24 mouse cellular contexts compared by ENCODE assay signal in the genomic region with DNA sequence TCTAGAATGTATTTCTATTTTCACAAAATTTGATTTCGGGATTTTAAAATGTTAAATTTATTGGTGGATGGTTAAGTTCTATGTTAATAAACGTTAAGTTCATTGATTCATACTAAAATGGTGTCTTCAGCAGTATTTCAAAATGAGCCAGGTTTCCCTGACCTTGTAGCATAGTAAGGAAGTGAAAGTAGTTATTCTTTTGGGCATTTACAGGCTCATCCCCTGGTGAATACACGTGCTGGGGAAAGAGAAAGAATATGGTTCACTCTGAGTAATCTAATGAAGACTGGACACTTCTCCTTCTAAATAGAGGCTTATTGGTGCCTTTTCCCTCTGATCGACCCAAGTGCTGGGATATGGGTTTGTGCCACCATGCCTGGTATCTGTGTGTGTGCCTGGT.
DNase-seq lines count a peak whose midpoint lies in the region; ATAC-seq and TF ChIP-seq lines count a peak whose summit lies in the region.
"Had no signal": no experiment of that assay in that cellular context is flagged by ENCODE, and none has a peak within 500 bp of the region (broad histone marks: within the 10 kb centered on the region; RNA-seq: fewer than 3 reads in every experiment).

No protein-coding gene starts in this region.

- ATAC-seq in G1E (ENCODE audit: extremely low read depth, insufficient number of reproducible peaks, low FRiP score, poor library complexity, severe bottlenecking), result peak; percentile 40
- ATAC-seq in granulocyte monocyte progenitor cell, adult 5-6 weeks (replicated peaks; ENCODE audit: poor library complexity, severe bottlenecking), result peak; percentile 86
- peak; percentile 74 for ATAC-seq in megakaryocyte progenitor cell, adult 5-6 weeks (replicated peaks; ENCODE audit: poor library complexity)
- ATAC-seq: activated CD4-positive, CD25-positive, alpha-beta regulatory T cell, adult 4 months; CD4-positive, CD25-positive, alpha-beta regulatory T cell, adult 4 months; forebrain, embryonic 13.5 days; forebrain, embryonic 15.5 days; forebrain, postnatal 0 days; Patski had no signal

- no peaks in the 10 kb centered on the region; the same call in 1 of the 2 replicates for H3K9me3 ChIP-seq in G1E (replicated peaks)
- H3K9me3 ChIP-seq: embryonic facial prominence, embryonic 10.5 days; embryonic facial prominence, embryonic 12.5 days; forebrain, embryonic 13.5 days; forebrain, embryonic 15.5 days had no signal

- no peak overlapping the region for H3K4me3 ChIP-seq in G1E (ENCODE audit: low read depth, low read length)
- H3K4me3 ChIP-seq: embryonic facial prominence, embryonic 10.5 days; embryonic facial prominence, embryonic 12.5 days; forebrain, embryonic 13.5 days; forebrain, embryonic 15.5 days had no signal

- no peak for DNase-seq in G1E (ENCODE audit: low spot score)
- no peak for DNase-seq in lung, postnatal 4 days
- DNase-seq in lung, postnatal 36 days, result no peak
- no peak for DNase-seq in kidney, adult 8-10 months
- DNase-seq: adrenal gland, adult 8-10 months; adrenal gland, postnatal 14 days; adrenal gland, postnatal 36 days; B cell, adult 2 months; cerebellum, adult 11-12 months; cerebellum, adult 2 months; cerebellum, adult 9-10 months; cerebellum, postnatal 10 days; cerebellum, postnatal 25 days; forebrain, postnatal 0 days had no signal

- no peaks in the 10 kb centered on the region for H3K36me3 ChIP-seq in G1E (replicated peaks)
- H3K36me3 ChIP-seq: embryonic facial prominence, embryonic 10.5 days; embryonic facial prominence, embryonic 12.5 days; forebrain, embryonic 15.5 days had no signal

- H3K27me3 ChIP-seq in G1E (ENCODE audit: insufficient read depth, low read length), result no peaks in the 10 kb centered on the region
- H3K27me3 ChIP-seq: CH12.LX; embryonic facial prominence, embryonic 12.5 days; forebrain, embryonic 13.5 days; forebrain, embryonic 15.5 days had no signal

- TF ChIP-seq CTCF in G1E (IDR thresholded peaks at IDR 0.05; ENCODE audit: low read depth, low read length), result no peak

- peaks cover 11% of the 10 kb centered on the region for H3K4me1 ChIP-seq in G1E (ENCODE audit: insufficient read depth, low read depth, low read length)
- H3K4me1 ChIP-seq: embryonic facial prominence, embryonic 10.5 days; embryonic facial prominence, embryonic 12.5 days; forebrain, embryonic 13.5 days; forebrain, embryonic 15.5 days had no signal
